Mouse (Mus musculus): ENCODE data around the gene Exoc5. TPM values are rescaled to one million over a fixed set of nuclear protein-coding genes. Genes with fewer than 3 reads are reported as not detected.
A peak's percentile ranks its signal among the peaks of the same experiment; 100 is the strongest.

Gene Exoc5
- polyA plus RNA-seq, 1 experiment = 13.8 TPM

- no peak overlapping the region for H3K27ac ChIP-seq (ENCODE audit: control insufficient read depth, insufficient read depth, low read length)
- no peaks in the 10 kb centered on the region for H3K27me3 ChIP-seq (ENCODE audit: control insufficient read depth, insufficient read depth, low read length)
- no peaks in the 10 kb centered on the region for H3K4me1 ChIP-seq (replicated peaks; ENCODE audit: control insufficient read depth, insufficient read depth, low read length)
- 15% methylated on average over 7 of the region's 7 CpGs for WGBS
- no peaks in the 10 kb centered on the region for H3K36me3 ChIP-seq (ENCODE audit: control insufficient read depth, insufficient read depth, low read length)
- TF ChIP-seq POLR2A (IDR thresholded peaks at IDR 0.05; ENCODE audit: control insufficient read depth, extremely low read depth, insufficient read depth, low read length, poor library complexity) = no peak
- TF ChIP-seq CTCF (IDR thresholded peaks at IDR 0.05; ENCODE audit: borderline replicate concordance, control insufficient read depth, extremely low read depth, insufficient read depth, low read length, poor library complexity) = no peak
- no peak overlapping the region for H3K4me3 ChIP-seq (ENCODE audit: control insufficient read depth, insufficient read depth, low read length)
- no peak for DNase-seq
Observed at GRCm38 (mm10) chr14:48991144-48991522, 75.3 kb downstream of the Exoc5 start.

GRCm38 (mm10) chr14:48990471-48991143 is 75.8 kb downstream of the Exoc5 start:
- H3K36me3 ChIP-seq (ENCODE audit: control insufficient read depth, insufficient read depth, low read length) = no peaks in the 10 kb centered on the region
- TF ChIP-seq POLR2A (IDR thresholded peaks at IDR 0.05; ENCODE audit: control insufficient read depth, extremely low read depth, insufficient read depth, low read length, poor library complexity) (no peak), CTCF (IDR thresholded peaks at IDR 0.05; ENCODE audit: borderline replicate concordance, control insufficient read depth, extremely low read depth, insufficient read depth, low read length, poor library complexity) (no peak)
- no peaks in the 10 kb centered on the region for H3K4me1 ChIP-seq (replicated peaks; ENCODE audit: control insufficient read depth, insufficient read depth, low read length)
- no peak overlapping the region for H3K27ac ChIP-seq (ENCODE audit: control insufficient read depth, insufficient read depth, low read length)
- H3K4me3 ChIP-seq (ENCODE audit: control insufficient read depth, insufficient read depth, low read length) = no peak overlapping the region
- no peak for DNase-seq
- no peaks in the 10 kb centered on the region for H3K27me3 ChIP-seq (ENCODE audit: control insufficient read depth, insufficient read depth, low read length)
- WGBS = 22% methylated on average over 17 of the region's 17 CpGs

GRCm38 (mm10) chr14:48989831-48990230 is 76.6 kb downstream of the Exoc5 start:
- WGBS = 94% methylated on average over 8 of the region's 8 CpGs
- no peaks in the 10 kb centered on the region for H3K27me3 ChIP-seq (ENCODE audit: control insufficient read depth, insufficient read depth, low read length)

GRCm38 (mm10) chr14:48986231-48986630 is 80.2 kb downstream of the Exoc5 start:
- no peak for DNase-seq
- 41% methylated on average over 8 of the region's 8 CpGs for WGBS
- Histone ChIP-seq H3K36me3 (ENCODE audit: control insufficient read depth, insufficient read depth, low read length) (no peaks in the 10 kb centered on the region), H3K4me1 (replicated peaks; ENCODE audit: control insufficient read depth, insufficient read depth, low read length) (no peaks in the 10 kb centered on the region), H3K27me3 (ENCODE audit: control insufficient read depth, insufficient read depth, low read length) (no peaks in the 10 kb centered on the region), H3K4me3 (ENCODE audit: control insufficient read depth, insufficient read depth, low read length) (no peak overlapping the region), H3K27ac (ENCODE audit: control insufficient read depth, insufficient read depth, low read length) (no peak overlapping the region)
- TF ChIP-seq CTCF (IDR thresholded peaks at IDR 0.05; ENCODE audit: borderline replicate concordance, control insufficient read depth, extremely low read depth, insufficient read depth, low read length, poor library complexity) (no peak), POLR2A (IDR thresholded peaks at IDR 0.05; ENCODE audit: control insufficient read depth, extremely low read depth, insufficient read depth, low read length, poor library complexity) (no peak)

More at GRCm38 (mm10) chr14:48989831-48990230, 76.6 kb downstream of the Exoc5 start:
- Histone ChIP-seq H3K36me3 (ENCODE audit: control insufficient read depth, insufficient read depth, low read length) (no peaks in the 10 kb centered on the region), H3K4me1 (replicated peaks; ENCODE audit: control insufficient read depth, insufficient read depth, low read length) (no peaks in the 10 kb centered on the region), H3K4me3 (ENCODE audit: control insufficient read depth, insufficient read depth, low read length) (no peak overlapping the region), H3K27ac (ENCODE audit: control insufficient read depth, insufficient read depth, low read length) (no peak overlapping the region)
- no peak for TF ChIP-seq CTCF (IDR thresholded peaks at IDR 0.05; ENCODE audit: borderline replicate concordance, control insufficient read depth, extremely low read depth, insufficient read depth, low read length, poor library complexity)
- no peak for TF ChIP-seq POLR2A (IDR thresholded peaks at IDR 0.05; ENCODE audit: control insufficient read depth, extremely low read depth, insufficient read depth, low read length, poor library complexity)
- DNase-seq = no peak

- H3K4me3 ChIP-seq (ENCODE audit: control insufficient read depth, insufficient read depth, low read length) = no peak overlapping the region
- H3K27ac ChIP-seq (ENCODE audit: control insufficient read depth, insufficient read depth, low read length) = no peak overlapping the region
- no peaks in the 10 kb centered on the region for H3K36me3 ChIP-seq (ENCODE audit: control insufficient read depth, insufficient read depth, low read length)
- TF ChIP-seq CTCF (IDR thresholded peaks at IDR 0.05; ENCODE audit: borderline replicate concordance, control insufficient read depth, extremely low read depth, insufficient read depth, low read length, poor library complexity) (no peak), POLR2A (IDR thresholded peaks at IDR 0.05; ENCODE audit: control insufficient read depth, extremely low read depth, insufficient read depth, low read length, poor library complexity) (no peak)
- no peaks in the 10 kb centered on the region for H3K27me3 ChIP-seq (ENCODE audit: control insufficient read depth, insufficient read depth, low read length)
- no peaks in the 10 kb centered on the region for H3K4me1 ChIP-seq (replicated peaks; ENCODE audit: control insufficient read depth, insufficient read depth, low read length)
- peak; percentile 6 for DNase-seq
- 71% methylated on average over 10 of the region's 10 CpGs for WGBS
Observed at GRCm38 (mm10) chr14:48985673-48986072, 80.8 kb downstream of the Exoc5 start.

- H3K4me1 ChIP-seq (replicated peaks; ENCODE audit: control insufficient read depth, insufficient read depth, low read length) = no peaks in the 10 kb centered on the region
- no peak overlapping the region for H3K4me3 ChIP-seq (ENCODE audit: control insufficient read depth, insufficient read depth, low read length)
- TF ChIP-seq POLR2A (IDR thresholded peaks at IDR 0.05; ENCODE audit: control insufficient read depth, extremely low read depth, insufficient read depth, low read length, poor library complexity) (no peak), CTCF (IDR thresholded peaks at IDR 0.05; ENCODE audit: borderline replicate concordance, control insufficient read depth, extremely low read depth, insufficient read depth, low read length, poor library complexity) (no peak)
- WGBS = 82% methylated on average over 3 of the region's 3 CpGs
- H3K27ac ChIP-seq (ENCODE audit: control insufficient read depth, insufficient read depth, low read length) = no peak overlapping the region
- no peaks in the 10 kb centered on the region for H3K27me3 ChIP-seq (ENCODE audit: control insufficient read depth, insufficient read depth, low read length)
- H3K36me3 ChIP-seq (ENCODE audit: control insufficient read depth, insufficient read depth, low read length) = no peaks in the 10 kb centered on the region
- DNase-seq = no peak
Observed at GRCm38 (mm10) chr14:48978971-48979388, 87.5 kb downstream of the Exoc5 start.
